Mouse (Mus musculus) intestine, embryonic 16.5 days (tissue): ENCODE measurements around the gene Arl4c. TPM values are rescaled to one million over a fixed set of nuclear protein-coding genes. Genes with fewer than 3 reads are reported as not detected.

ENCODE experiments used
- ATAC-seq: fragments of 200-750 bp; cut with Nextera tagmentation; 2 replicates; pipeline ENCODE4 v1.8.0; 2017; ENCODE audit warnings: moderate TSS enrichment, moderate library complexity
- H3K27ac ChIP-seq: fragments of 300-500 bp; sonication (generic); 2 replicates; pipeline ENCODE4 v1.5.1; 2014; ENCODE audit warnings: mild to moderate bottlenecking, low read length
- H3K27me3 ChIP-seq: fragments of 300-500 bp; sonication (generic); replicated peaks from 2 replicates; pipeline ENCODE4 v1.6.1; 2014; ENCODE audit warnings: low read length, control low read depth, mixed read lengths; ENCODE audit not compliant: control insufficient read depth, insufficient read depth
- H3K36me3 ChIP-seq: fragments of 300-500 bp; sonication (generic); 2 replicates; pipeline ENCODE4 v1.6.1; 2014; ENCODE audit warnings: low read length, control low read depth; ENCODE audit not compliant: control insufficient read depth, insufficient read depth
- H3K4me1 ChIP-seq: fragments of 300-500 bp; sonication (generic); 2 replicates; pipeline ENCODE4 v1.6.1; 2014; ENCODE audit warnings: low read length, control low read depth, mixed read lengths; ENCODE audit not compliant: control insufficient read depth, insufficient read depth
- H3K4me2 ChIP-seq: fragments of 300-500 bp; sonication (generic); 2 replicates; pipeline ENCODE4 v1.6.1; 2014; ENCODE audit warnings: low read depth, low read length, control low read depth
- H3K4me3 ChIP-seq: fragments of 300-500 bp; sonication (generic); 2 replicates; pipeline ENCODE4 v1.5.1; 2014; ENCODE audit warnings: mild to moderate bottlenecking, low read length
- H3K9ac ChIP-seq: fragments of 300-500 bp; sonication (generic); 2 replicates; pipeline ENCODE4 v1.6.1; 2014; ENCODE audit warnings: low read depth, low read length
- H3K9me3 ChIP-seq: fragments of 300-500 bp; sonication (generic); 2 replicates; pipeline ENCODE4 v1.6.1; 2016; ENCODE audit warnings: low read length, control low read depth; ENCODE audit not compliant: control insufficient read depth
- WGBS: fragments of 180-500 bp; shearing (Covaris S2); extraction: QIAGEN DNeasy Blood & Tissue Kit; methylation state at CpG from one replicate; pipeline ENCODE4 v1.1.7; 2014; 5-methylcytosine and 5-hydroxymethylcytosine counted together
- polyA plus RNA-seq: library from polyadenylated mRNA; unstranded; fragments of >200 nt; fragmentation: Nextera tagmentation; extraction: Ambion mirVana; gene quantifications from 2 replicates; pipeline ENCODE4 v1.2.1, GENCODE M21; 2015

Gene Arl4c
- polyA plus RNA-seq, 1 experiment from 2014 or later = 3.5 TPM

DNA sequence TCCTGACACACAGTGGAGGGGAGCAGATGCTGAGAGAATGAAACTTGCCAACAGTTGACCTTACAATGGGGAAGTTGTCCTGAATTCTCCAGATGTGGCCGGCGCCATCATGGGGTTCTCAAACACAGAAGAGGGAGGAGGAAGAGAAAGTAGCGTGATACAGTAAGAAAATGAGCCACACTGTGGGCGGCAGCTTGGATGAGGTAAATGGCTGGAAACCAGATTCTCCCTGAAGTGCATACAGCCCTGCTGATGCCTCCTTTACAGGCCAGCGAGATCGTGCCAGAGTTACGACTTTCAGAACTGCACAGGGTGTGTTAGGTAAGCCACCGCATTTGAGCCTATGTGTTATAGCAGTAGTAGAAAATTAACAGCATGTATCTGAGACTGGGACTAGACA lies 49.3 kb downstream of the Arl4c start:
- Histone ChIP-seq H3K9ac (no peak overlapping the region), H3K27me3 (no peaks in the 10 kb centered on the region), H3K4me1 (no peaks in the 10 kb centered on the region), H3K9me3 (no peaks in the 10 kb centered on the region), H3K36me3 (no peaks in the 10 kb centered on the region), H3K4me2 (no peak overlapping the region), H3K4me3 (no peak overlapping the region), H3K27ac (no peak overlapping the region)
- ATAC-seq = no peak
- 76% methylated on average over 8 of the region's 8 CpGs for WGBS

DNA sequence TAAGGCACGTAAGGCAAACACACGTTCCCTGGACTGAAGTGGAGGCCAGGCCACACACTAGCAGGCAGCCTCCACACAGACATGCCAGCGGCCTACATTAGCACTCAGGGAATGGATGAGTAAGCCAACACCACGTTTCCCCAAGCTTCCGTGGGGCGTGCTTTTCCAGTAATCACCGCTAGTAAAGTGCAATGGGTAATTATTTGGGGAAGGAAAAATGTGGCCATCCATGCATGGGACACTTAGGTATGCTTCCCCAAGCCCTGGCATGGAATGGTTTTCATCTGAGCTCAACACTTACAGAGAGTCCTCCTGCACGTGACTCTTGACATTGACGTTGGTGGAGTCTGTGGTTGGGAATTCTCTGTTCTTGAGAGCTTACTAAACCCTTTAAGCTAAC lies 50.4 kb downstream of the Arl4c start:
- Histone ChIP-seq H3K4me2 (no peak overlapping the region), H3K4me1 (no peaks in the 10 kb centered on the region), H3K9me3 (no peaks in the 10 kb centered on the region), H3K27ac (no peak overlapping the region), H3K9ac (no peak overlapping the region), H3K36me3 (no peaks in the 10 kb centered on the region), H3K4me3 (no peak overlapping the region), H3K27me3 (no peaks in the 10 kb centered on the region)
- 85% methylated on average over 9 of the region's 9 CpGs for WGBS
- no peak for ATAC-seq

DNA sequence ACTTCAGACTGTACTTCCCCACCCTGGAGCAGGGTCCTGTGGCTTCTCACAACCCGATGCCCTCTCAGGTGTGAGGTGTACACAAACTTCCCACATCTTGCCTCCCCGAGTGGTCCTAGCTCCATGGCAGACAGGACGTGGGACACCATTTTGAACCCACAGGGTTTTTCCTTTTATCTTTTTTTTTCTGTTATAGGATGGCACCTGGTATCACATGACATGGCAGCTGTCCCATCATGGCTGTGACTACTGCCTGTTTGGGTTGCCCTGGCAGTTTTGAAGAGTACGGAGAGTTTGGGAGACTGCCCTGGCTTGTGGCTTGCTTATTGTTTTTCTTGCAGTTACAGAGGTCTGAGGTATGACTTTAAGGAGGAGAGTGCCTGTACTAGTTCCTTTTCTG lies 53.3 kb downstream of the Arl4c start:
- no peaks in the 10 kb centered on the region for H3K36me3 ChIP-seq
- no peak overlapping the region for H3K4me3 ChIP-seq
- H3K4me2 ChIP-seq = no peak overlapping the region
- no peaks in the 10 kb centered on the region for H3K9me3 ChIP-seq
- H3K4me1 ChIP-seq = no peaks in the 10 kb centered on the region
- no peak overlapping the region for H3K9ac ChIP-seq
- 90% methylated on average over 4 of the region's 4 CpGs for WGBS
- no peaks in the 10 kb centered on the region for H3K27me3 ChIP-seq
- no peak for ATAC-seq
- no peak overlapping the region for H3K27ac ChIP-seq

DNA sequence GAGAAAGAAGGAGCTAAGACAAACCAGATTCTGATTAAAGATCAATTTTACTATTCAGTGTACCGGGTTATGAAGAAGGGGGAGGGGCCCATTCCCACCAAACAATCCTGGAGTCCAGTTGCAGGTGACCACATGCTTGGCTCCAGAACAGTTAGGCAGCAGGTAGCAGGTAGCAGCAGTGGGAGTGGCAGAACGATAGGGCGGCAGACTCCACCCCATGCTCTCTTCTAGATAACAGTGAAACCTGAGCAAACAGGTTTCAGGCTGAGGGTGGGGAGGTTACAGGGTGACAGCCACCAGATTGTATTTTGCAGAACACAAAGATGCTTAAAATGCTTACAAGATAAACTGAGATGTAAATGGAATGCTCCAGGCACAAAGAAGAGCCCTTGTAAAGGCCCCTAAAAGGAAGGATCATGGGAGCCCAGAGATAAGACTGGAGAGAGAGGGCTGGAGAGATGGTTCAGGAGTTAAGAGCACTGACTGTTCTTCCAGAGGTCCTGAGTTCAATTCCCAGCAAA lies 56.4 kb downstream of the Arl4c start:
- WGBS = 39% methylated on average over 3 of the region's 3 CpGs
- H3K9me3 ChIP-seq = no peaks in the 10 kb centered on the region
- H3K9ac ChIP-seq = no peak overlapping the region
- no peak overlapping the region for H3K4me3 ChIP-seq
- no peaks in the 10 kb centered on the region for H3K36me3 ChIP-seq
- no peaks in the 10 kb centered on the region for H3K27me3 ChIP-seq
- H3K4me1 ChIP-seq = no peaks in the 10 kb centered on the region
- H3K4me2 ChIP-seq = no peak overlapping the region
- H3K27ac ChIP-seq = no peak overlapping the region
- ATAC-seq = peak; percentile 74

DNA sequence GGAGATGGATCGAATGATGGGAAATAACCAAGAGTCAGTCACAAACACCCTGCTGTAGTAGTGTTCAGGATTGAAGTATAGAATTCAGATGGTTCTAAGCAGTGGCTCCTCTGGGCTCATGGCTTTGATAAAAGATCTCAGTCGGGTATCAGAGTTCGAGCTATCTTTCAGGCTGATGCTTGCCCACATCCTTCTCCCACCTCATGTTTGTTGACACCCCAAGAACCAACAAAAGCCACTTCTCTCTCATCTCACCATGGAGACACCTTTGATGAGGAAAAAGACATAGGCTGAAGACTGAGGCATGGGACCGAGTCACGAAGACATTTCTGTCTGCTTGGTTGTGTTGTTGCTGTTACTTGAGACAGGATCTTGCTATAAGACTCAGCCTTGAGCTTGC lies 57.6 kb downstream of the Arl4c start:
- Histone ChIP-seq H3K27ac (no peak overlapping the region), H3K4me3 (no peak overlapping the region), H3K4me2 (no peak overlapping the region), H3K9ac (no peak overlapping the region), H3K36me3 (no peaks in the 10 kb centered on the region), H3K9me3 (no peaks in the 10 kb centered on the region), H3K4me1 (peaks cover 7% of the 10 kb centered on the region; the same call in 1 of the 2 replicates), H3K27me3 (no peaks in the 10 kb centered on the region)
- ATAC-seq = no peak
- WGBS = 87% methylated on average over 5 of the region's 5 CpGs

DNA sequence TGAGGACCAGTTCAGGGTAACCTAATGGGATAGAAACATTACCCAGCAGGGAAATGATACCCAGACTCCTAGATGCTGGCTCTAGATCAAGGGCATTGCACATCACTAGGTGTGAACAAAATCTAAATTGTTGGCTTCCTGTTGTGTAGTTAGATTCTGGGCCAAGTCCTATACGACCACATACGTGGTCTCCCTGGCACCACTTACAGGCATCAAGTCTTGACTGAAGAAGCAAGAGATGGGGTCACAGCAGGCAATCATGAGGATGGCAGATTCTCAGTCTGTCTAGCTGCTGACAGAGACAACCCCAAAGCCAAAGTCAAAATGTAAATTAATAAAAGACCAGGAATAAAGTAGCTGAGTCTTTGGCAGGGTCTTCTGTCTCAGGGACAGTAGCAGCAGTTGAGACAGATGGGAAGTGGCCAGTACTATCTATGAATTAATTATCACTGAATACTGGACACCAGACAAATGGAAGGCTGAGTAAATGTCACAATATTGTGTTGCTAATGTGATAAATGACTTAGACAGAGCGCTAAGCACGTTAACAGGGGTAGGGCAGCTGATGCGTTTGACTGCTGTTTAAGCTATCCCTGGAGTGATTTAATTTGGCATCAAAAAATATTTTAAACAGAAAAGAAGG lies 58.7 kb downstream of the Arl4c start:
- 59% methylated on average over 5 of the region's 5 CpGs for WGBS
- Histone ChIP-seq H3K4me1 (peaks cover 14% of the 10 kb centered on the region; the same call in 1 of the 2 replicates), H3K27ac (no peak overlapping the region), H3K4me2 (no peak overlapping the region), H3K36me3 (no peaks in the 10 kb centered on the region), H3K9ac (no peak overlapping the region), H3K4me3 (no peak overlapping the region), H3K27me3 (no peaks in the 10 kb centered on the region), H3K9me3 (no peaks in the 10 kb centered on the region)
- ATAC-seq = no peak

DNA sequence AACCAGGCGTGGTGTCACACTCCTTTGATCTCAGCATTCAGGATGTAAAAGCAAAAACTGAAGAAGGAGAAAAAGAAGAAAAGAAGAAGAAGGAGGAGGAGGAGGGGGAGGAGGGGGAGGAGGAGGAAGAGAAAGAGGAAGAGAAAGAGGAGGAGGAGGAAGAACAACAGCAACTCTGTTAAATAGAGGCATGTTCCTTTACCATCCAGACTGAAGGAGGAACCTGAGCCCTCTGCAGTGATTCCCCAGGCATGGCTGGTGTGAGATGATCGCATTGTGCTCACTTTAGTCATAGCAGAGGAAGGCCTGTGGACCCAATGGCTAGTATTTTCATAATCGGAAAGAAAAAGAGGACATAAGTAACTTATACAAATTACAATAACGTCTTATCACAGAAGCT lies 59.3 kb downstream of the Arl4c start:
- Histone ChIP-seq H3K9me3 (no peaks in the 10 kb centered on the region), H3K4me1 (peaks cover 14% of the 10 kb centered on the region; the same call in 1 of the 2 replicates), H3K9ac (no peak overlapping the region), H3K4me3 (no peak overlapping the region), H3K36me3 (no peaks in the 10 kb centered on the region), H3K27ac (no peak overlapping the region), H3K4me2 (no peak overlapping the region), H3K27me3 (no peaks in the 10 kb centered on the region)
- 86% methylated on average over 4 of the region's 4 CpGs for WGBS
- no peak for ATAC-seq

DNA sequence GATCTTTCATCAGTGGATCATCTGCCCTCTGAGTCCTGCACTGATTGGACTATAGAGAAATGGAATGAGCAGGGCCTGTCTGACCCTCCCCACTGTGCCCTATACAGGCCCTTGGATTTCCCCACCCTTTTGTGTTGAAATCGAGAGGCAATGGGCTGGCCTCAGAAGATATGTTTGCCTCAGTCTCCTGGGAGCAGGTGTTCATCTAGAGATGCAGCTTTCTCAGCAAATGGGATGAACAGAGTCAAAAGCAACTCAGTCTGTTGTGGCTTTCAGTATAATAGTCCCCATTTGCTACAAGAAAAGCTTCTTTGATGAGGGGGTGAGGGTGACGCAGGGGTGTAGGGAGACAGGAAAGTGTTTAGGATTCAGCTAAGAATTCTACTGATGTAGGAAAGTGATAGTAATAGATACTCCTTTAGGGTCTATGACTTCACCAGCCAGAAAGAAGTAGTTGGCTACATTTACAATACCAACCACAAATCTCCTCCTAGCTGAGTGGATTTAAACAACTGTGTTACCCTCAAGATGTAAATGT lies 60.3 kb downstream of the Arl4c start:
- ATAC-seq = no peak
- no peak overlapping the region for H3K4me2 ChIP-seq
- H3K27ac ChIP-seq = no peak overlapping the region
- H3K9me3 ChIP-seq = no peaks in the 10 kb centered on the region
- no peak overlapping the region for H3K4me3 ChIP-seq
- H3K27me3 ChIP-seq = no peaks in the 10 kb centered on the region
- peaks cover 14% of the 10 kb centered on the region; the same call in 1 of the 2 replicates for H3K4me1 ChIP-seq
- no peaks in the 10 kb centered on the region for H3K36me3 ChIP-seq
- WGBS = 78% methylated on average over 2 of the region's 2 CpGs
- H3K9ac ChIP-seq = no peak overlapping the region

DNA sequence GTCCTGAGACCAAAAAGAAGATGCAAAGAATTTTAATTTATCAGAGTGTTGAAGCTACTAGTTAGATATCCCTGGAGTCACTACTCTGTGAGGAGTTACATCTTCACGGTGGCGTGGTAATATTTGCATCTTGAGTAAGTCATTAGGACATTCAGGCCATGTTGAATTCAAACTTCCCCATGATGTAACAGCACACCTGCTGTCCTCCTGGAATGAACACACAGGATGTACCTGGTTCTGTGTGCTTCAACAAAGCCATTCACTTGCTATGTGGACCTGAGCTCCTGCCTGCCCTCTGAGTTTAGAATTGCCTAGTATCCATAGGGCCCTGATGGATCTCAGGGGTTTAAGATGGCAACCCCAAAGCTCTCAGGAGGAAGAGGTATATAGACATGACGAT lies 60.8 kb downstream of the Arl4c start:
- Histone ChIP-seq H3K4me2 (no peak overlapping the region), H3K27me3 (no peaks in the 10 kb centered on the region), H3K4me3 (no peak overlapping the region), H3K9me3 (no peaks in the 10 kb centered on the region), H3K27ac (no peak overlapping the region), H3K4me1 (peaks cover 14% of the 10 kb centered on the region; the same call in 1 of the 2 replicates), H3K9ac (no peak overlapping the region), H3K36me3 (no peaks in the 10 kb centered on the region)
- WGBS = 87% methylated on average over 3 of the region's 3 CpGs
- ATAC-seq = no peak
